In genomic region chr9:49922770-49923169, GRCm38 (mm10) we compare ENCODE assay signal across 14 mouse cellular contexts.
A peak's percentile ranks its signal among the peaks of the same experiment; 100 is the strongest.
DNase-seq lines count a peak whose midpoint lies in the region; ATAC-seq and TF ChIP-seq lines count a peak whose summit lies in the region.
"Had no signal": no experiment of that assay in that cellular context is flagged by ENCODE, and none has a peak within 500 bp of the region (broad histone marks: within the 10 kb centered on the region; RNA-seq: fewer than 3 reads in every experiment).

No protein-coding gene starts in this region.

- peak overlapping the region; percentile 80; the same call in 1 of the 2 replicates for H3K27ac ChIP-seq in heart, embryonic 13.5 days (replicated peaks)
- peak overlapping the region; percentile 65 for H3K27ac ChIP-seq in kidney, postnatal 0 days
- no peak overlapping the region for H3K27ac ChIP-seq in hindbrain, postnatal 0 days
- H3K27ac ChIP-seq: liver, embryonic 14.5 days had no signal

- no peak overlapping the region for H3K4me2 ChIP-seq in heart, embryonic 13.5 days
- H3K4me2 ChIP-seq in kidney, postnatal 0 days (ENCODE audit: low read length) = no peak overlapping the region
- H3K4me2 ChIP-seq in hindbrain, postnatal 0 days (ENCODE audit: low read depth, low read length) = no peak overlapping the region
- H3K4me2 ChIP-seq: heart, embryonic 12.5 days; midbrain, embryonic 11.5 days had no signal

- no peaks in the 10 kb centered on the region for H3K27me3 ChIP-seq in heart, embryonic 13.5 days (replicated peaks)
- no peaks in the 10 kb centered on the region for H3K27me3 ChIP-seq in kidney, postnatal 0 days (ENCODE audit: insufficient read depth, low read length)
- H3K27me3 ChIP-seq in hindbrain, postnatal 0 days (ENCODE audit: insufficient read depth, low read length) = no peaks in the 10 kb centered on the region
- H3K27me3 ChIP-seq: heart, embryonic 12.5 days had no signal

- H3K9ac ChIP-seq in heart, embryonic 13.5 days = no peak overlapping the region
- H3K9ac ChIP-seq in kidney, postnatal 0 days (ENCODE audit: low read depth, low read length) = no peak overlapping the region
- H3K9ac ChIP-seq in hindbrain, postnatal 0 days (replicated peaks; ENCODE audit: low read length) = no peak overlapping the region
- H3K9ac ChIP-seq: heart, embryonic 12.5 days; liver, embryonic 14.5 days had no signal

- ATAC-seq in heart, embryonic 13.5 days (ENCODE audit: extremely low read depth, insufficient number of reproducible peaks, low FRiP score, low TSS enrichment) = no peak
- peak; percentile 25; the same call in 1 of the 2 replicates for ATAC-seq in kidney, postnatal 0 days (replicated peaks; ENCODE audit: low FRiP score, low read depth)
- no peak for ATAC-seq in hindbrain, postnatal 0 days

- no peak overlapping the region for H3K4me3 ChIP-seq in heart, embryonic 13.5 days
- no peak overlapping the region for H3K4me3 ChIP-seq in kidney, postnatal 0 days (replicated peaks; ENCODE audit: low read depth, low read length)
- H3K4me3 ChIP-seq in hindbrain, postnatal 0 days (ENCODE audit: low read length) = no peak overlapping the region
- H3K4me3 ChIP-seq: heart, embryonic 12.5 days had no signal

- no peaks in the 10 kb centered on the region for H3K9me3 ChIP-seq in heart, embryonic 13.5 days
- no peaks in the 10 kb centered on the region for H3K9me3 ChIP-seq in kidney, postnatal 0 days (replicated peaks; ENCODE audit: low read length)
- no peaks in the 10 kb centered on the region for H3K9me3 ChIP-seq in hindbrain, postnatal 0 days (ENCODE audit: low read length)
- H3K9me3 ChIP-seq: heart, embryonic 12.5 days had no signal

- H3K36me3 ChIP-seq in heart, embryonic 13.5 days = no peaks in the 10 kb centered on the region
- no peaks in the 10 kb centered on the region for H3K36me3 ChIP-seq in kidney, postnatal 0 days (ENCODE audit: insufficient read depth, low read length)
- no peaks in the 10 kb centered on the region for H3K36me3 ChIP-seq in hindbrain, postnatal 0 days (ENCODE audit: insufficient read depth, low read length)
- H3K36me3 ChIP-seq: G1E; heart, embryonic 12.5 days had no signal

- peaks cover 44% of the 10 kb centered on the region for H3K4me1 ChIP-seq in heart, embryonic 13.5 days
- peaks cover 21% of the 10 kb centered on the region for H3K4me1 ChIP-seq in kidney, postnatal 0 days (replicated peaks; ENCODE audit: insufficient read depth, low read length)
- H3K4me1 ChIP-seq in hindbrain, postnatal 0 days (ENCODE audit: insufficient read depth, low read length) = peaks cover 17% of the 10 kb centered on the region

- TF ChIP-seq CTCF in kidney, postnatal 0 days (IDR thresholded peaks at IDR 0.05; ENCODE audit: low read depth) = no peak
- TF ChIP-seq CTCF in hindbrain, postnatal 0 days (IDR thresholded peaks at IDR 0.05; ENCODE audit: low read depth) = no peak

- no peak for DNase-seq in heart, postnatal 4 days
- DNase-seq in kidney, postnatal 0 days (ENCODE audit: low spot score) = peak; percentile 86
- no peak for DNase-seq in kidney, postnatal 25 days
- DNase-seq in MN1 (ENCODE audit: low spot score) = peak; percentile 64
- peak; percentile 46 for DNase-seq in hindbrain, postnatal 0 days (ENCODE audit: low spot score)
- no peak for DNase-seq in thymus, postnatal 14 days
- DNase-seq: gastrocnemius, postnatal 10 days; lung, postnatal 10 days; thymus, postnatal 36 days had no signal

- 69% methylated on average over 3 of the region's 3 CpGs for WGBS in heart, embryonic 13.5 days
- WGBS in kidney, postnatal 0 days = 15% methylated on average over 3 of the region's 3 CpGs
- WGBS in hindbrain, postnatal 0 days = 27% methylated on average over 3 of the region's 3 CpGs

Comparison
In these comparisons a context has a peak if more than half of its experiments do, and no peak if none do; other contexts are left out.
1. DNase-seq: peak in kidney, postnatal 0 days (single experiment), MN1 (single experiment) and hindbrain, postnatal 0 days (single experiment); none in heart, postnatal 4 days (single experiment), kidney, postnatal 25 days (0 of 2) and thymus, postnatal 14 days (single experiment).